Mouse (Mus musculus) heart, adult 2 months (tissue): ENCODE measurements around the gene Inf2.

Experiments
- CTCF ChIP-seq: fragments of 200-600 bp; IDR thresholded peaks from 2 replicates; pipeline ENCODE4 v1.8.1; 2022; ENCODE audit warnings: antibody characterized with exemption, mild to moderate bottlenecking, moderate library complexity
- POLR2A ChIP-seq: fragments of 200-500 bp; IDR thresholded peaks from 2 replicates; pipeline ENCODE4 v1.6.1; 2011; ENCODE audit warnings: mild to moderate bottlenecking, low read depth, low read length, control low read depth; ENCODE audit not compliant: insufficient read depth

GRCm38 (mm10) chr12:112628197-112628596, 39.6 kb downstream of the Inf2 start:
- no peak for TF ChIP-seq POLR2A
- no peak for TF ChIP-seq CTCF
